Mouse (Mus musculus) bone marrow macrophage, adult 2 months (primary cell): ENCODE results near the gene Aqp9.

Source experiments
- CTCF ChIP-seq: IDR thresholded peaks from 2 replicates; pipeline ENCODE4 v1.5.1; 2012; ENCODE audit warnings: low read depth, mild to moderate bottlenecking, low read length, moderate library complexity
- POLR2A ChIP-seq: IDR thresholded peaks from 2 replicates; pipeline ENCODE4 v1.6.1; 2012; ENCODE audit warnings: mild to moderate bottlenecking, low read depth, low read length, borderline replicate concordance

GRCm38 (mm10) chr9:71155399-71156005 lies 13.0 kb downstream of the Aqp9 start:
- no peak for TF ChIP-seq CTCF
- no peak for TF ChIP-seq POLR2A
